Mouse (Mus musculus): ENCODE measurements at regions not wholly inside any gene's neighbourhood (a gene's known extent, or its start where the extent isn't known, plus 50 kb on each side); places are given as distances from the start of the nearest gene placed in this dataset.

DNA sequence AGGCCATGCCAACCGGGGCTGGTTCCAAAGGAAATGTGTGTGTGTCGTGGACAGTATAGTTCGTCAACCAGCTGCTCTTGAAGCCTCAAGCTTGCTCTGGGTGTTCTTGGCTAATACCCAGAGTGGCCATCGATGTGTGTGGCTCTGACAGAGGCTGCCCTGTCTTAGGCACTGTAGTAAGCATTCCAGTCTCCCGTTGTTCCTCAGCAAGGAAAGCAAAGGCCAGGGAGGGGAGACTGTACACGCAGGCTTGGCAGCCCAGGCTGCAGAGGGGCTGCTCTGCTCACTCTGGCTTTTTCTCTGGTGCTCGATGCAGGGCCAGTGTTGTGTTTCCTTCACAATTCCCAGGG, 106.1 kb upstream of the Unc5b start:
- no peak for DNase-seq (ENCODE audit: low read depth, low spot score)

DNA sequence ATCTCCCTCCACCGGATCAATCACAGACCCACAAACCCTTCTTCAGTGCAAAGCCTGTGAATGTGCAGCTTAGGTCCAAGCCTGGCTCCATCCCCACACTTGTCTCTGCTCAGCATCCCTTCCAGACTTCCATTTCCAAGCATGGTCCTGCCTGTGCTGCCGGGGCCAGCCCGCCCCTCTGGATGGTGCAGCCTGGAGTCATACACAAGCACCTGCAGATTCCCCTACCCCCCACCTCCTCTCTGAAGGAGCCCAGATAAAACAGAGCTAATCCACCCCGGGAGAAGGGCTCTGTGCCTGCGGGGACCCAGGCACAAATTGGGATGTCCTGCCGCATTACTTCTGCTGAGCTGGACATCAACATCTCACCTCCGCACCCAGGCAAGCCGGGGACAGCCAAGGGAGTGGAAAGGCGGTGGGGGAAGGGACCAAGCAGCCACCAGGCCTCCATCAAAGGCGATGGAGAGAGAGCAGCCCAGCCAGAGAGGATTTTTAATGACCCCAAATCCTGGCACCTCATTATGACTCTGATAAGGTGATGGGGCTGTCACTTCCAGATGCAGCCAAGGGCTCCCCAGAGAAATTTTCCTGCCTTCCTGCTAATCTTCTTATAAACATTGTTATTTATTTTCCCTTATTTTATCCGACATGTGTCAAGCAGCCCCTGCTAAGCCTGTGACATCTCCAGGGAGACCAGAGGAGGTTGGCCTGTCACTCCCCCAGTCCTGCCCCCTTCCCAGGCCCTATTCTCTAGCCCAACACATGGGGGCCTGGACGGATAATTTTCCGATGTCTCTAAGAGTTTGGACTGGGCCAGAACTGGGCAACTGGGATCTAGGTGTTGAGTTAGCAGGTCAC, 105.5 kb upstream of the Unc5b start:
- DNase-seq (ENCODE audit: low read depth, low spot score), result no peak

DNA sequence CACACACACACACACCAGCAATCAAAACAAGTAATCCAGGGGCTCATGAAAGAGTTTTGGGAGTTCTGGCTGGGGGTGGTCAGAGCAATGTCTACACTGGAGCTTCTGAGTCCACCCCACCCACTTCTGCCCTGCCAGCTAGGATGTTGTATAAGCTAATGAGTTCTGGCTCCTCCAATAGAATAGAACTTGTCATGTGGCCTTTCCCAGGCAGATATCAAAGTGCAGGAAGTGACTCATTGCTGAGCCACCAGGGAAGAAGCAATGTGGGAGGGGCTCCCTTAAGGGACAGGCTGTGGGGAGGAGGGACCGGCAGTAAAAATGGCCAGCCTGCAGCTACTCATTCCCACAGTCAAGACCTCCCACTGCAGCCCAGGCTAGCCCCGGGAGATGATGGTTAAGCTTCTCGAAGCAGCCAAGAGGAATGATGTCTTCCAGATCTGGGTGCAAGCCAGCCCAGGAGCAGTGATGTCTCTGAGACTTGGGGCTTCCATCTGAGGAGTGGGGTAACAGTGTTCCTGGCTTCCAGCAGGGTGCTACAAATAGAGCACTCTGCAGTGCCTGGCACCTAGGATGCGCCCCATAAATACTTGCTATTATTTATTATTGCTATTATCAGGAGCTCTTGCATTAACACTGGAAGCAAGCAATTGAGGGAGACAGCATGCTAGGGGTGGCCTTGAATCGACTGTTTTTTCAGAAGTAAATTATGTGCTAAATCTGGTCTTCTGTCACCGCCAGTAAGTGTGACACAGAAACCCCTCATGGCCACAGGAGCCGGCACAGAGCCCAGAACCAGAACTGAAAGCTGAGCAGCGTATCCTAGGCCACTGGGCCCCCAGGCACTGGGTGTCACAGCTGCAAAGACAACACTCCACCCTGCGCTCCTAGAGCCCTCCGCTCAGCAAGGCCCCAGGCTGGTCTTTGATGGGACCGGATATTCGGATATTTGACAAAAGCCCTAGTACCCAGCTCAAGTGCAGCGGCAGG, 103.2 kb upstream of the Unc5b start:
- DNase-seq (ENCODE audit: low read depth, low spot score), result no peak

DNA sequence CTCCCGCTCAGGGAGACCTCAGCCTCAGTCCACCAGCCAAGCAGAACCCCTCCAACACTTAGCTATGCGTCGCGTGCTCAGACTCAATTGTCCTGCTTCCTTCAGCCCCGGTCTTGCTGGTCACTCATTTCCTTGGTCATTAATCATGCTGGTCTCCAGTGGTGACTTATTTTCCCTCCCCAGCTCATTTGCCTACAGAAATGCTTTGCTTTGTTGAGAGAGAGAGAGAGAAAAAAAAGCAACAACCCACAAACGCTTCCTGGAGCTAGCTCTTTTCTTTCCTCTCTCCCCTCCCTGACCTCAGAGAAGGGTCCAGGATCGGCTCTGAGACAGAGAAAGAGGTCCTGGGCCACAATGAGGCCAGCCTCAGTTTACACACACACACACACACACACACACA, 102.5 kb upstream of the Unc5b start:
- DNase-seq (ENCODE audit: low read depth, low spot score), result no peak

DNA sequence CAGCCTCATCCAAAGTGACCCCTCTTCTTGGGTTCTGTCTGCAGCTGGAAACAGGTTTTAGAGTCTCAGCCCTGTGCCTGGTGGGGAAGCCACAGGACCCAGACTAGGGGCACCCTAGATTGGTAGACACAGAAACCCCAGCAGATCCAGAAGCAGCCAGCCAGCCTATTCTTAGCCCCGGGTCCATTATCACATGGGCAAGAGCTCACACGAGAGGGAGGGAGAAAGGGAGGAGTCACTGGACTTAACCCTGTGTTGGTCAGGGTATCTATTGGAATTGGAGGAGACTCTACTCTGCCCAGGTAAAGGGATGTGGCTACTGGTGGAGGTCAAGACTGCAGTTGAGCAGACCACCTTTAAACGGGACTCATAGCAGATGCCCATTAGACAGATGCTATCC, 101.5 kb upstream of the Unc5b start:
- no peak for DNase-seq (ENCODE audit: low read depth, low spot score)

DNA sequence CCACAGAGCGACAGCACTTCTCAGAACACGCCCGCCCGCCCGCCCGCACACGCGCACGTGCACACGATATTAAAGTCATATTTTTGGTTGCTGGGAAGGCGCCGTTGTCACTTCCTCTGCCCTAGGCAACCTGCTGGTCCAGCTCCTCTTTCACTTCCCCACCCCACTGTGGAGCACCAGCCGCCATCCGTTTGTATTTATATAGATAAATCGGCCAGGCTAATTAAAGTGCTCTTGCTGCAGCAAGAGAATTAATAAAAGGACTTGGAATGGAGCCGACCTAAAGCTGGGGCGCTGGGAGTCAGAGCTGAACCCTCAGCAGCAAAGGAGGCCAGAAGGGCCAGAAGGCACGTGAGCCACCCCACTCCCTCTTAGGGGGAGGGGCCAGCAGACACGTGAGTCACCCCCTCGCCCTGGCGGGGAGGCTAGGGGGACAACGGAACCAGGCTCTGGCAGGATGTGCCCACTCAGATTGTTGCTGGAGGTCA, 100.6 kb upstream of the Unc5b start:
- DNase-seq (ENCODE audit: low read depth, low spot score), result no peak

DNA sequence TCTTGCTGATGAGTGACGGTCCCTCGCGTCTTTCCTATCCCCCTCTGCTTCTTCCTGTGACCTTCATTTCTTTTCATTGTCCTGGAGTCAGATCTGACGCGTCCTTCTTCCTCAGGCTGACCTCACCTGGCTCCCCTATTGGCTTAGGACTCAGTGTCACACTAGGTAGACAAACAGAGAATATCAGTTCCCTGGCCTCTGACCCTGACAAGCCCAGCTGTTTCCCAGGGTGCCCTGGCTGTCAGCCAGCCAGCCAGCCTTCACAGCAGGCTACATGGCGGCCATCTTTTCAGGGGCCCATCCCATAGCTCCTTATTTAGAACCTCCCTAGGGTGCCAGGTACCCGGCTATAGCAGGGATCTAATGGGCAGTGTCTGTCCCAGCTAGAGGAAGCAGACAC, 97.3 kb upstream of the Unc5b start:
- DNase-seq (ENCODE audit: low read depth, low spot score), result no peak

DNA sequence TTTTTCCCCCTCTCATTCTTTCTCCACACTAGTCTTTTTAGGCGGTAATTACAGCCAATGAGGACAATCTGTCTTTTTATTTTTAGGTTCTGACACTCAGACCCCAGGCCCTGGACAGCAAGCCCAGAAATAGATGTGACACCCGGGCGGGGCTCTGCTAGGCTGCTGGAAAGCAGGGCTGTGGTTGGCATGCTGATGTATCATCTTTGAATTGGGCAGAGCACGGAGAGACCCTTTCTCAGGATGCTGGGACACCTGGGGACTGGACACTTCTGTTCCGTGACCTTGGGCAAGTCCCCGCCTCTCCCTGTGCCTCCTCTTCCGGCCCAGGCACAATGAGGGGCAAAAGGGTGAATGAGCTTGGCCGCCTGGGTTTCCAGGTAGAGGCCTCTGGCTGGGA, 96.8 kb upstream of the Unc5b start:
- DNase-seq (ENCODE audit: low read depth, low spot score), result no peak

DNA sequence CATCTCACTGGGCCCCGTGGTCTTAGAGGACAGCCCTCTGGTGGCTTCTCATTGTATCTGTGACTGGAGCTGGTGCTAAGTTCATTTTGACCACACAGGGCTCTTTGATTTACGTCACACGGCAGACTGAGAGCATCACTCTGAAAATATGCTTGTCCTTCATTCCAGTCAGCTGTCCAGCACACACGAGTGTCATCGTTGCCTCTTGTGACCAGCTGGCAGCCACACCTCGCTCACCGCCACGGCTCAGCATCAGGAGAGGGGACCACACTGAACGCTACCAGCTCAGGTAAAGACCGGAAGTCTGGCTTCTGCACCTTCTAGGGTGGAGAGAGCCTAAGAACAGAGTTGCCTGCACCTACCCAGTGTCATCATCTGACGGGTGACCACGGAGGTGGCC, 95.3 kb upstream of the Unc5b start:
- no peak for DNase-seq (ENCODE audit: low read depth, low spot score)

DNA sequence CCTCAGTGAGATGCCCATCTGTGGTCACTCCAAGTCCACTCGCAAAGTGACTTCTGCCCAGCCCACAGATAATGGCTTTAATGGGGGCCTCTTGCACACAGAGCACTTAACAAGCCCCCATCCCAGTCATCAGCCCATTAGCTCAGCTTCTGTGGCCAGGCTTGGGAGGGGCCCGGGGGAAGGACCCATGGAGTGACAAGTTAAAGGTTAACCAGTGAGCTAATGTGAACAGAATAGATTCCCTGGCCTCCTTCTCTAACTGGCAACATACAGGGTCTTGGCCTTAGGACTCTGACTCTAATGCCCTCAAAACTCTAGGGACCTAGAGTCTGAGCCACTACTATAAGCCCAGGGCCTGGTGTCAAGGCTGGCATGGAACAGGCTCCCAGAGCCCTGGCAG, 94.3 kb upstream of the Unc5b start:
- DNase-seq (ENCODE audit: low read depth, low spot score), result no peak

DNA sequence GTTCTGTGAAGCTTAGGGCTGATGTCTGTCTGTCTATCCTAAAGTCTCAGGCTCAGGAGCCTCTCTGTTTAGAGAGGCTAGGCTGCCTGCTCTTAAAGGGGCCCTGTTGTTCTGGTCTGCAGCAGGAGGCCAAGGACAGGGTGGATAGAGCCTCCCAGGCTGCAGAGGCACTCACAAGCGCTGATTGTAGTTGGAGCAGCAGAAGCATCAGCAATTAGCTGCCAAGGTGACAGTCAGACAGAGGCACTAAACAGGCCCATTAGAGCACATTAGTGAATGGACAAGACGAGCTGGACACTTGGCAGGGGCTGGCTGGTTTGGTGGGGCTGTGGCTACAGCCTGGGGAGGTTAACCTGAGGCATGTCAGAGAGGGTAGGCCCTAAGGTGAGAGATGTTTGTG, 93.8 kb upstream of the Unc5b start:
- DNase-seq (ENCODE audit: low read depth, low spot score), result no peak

DNA sequence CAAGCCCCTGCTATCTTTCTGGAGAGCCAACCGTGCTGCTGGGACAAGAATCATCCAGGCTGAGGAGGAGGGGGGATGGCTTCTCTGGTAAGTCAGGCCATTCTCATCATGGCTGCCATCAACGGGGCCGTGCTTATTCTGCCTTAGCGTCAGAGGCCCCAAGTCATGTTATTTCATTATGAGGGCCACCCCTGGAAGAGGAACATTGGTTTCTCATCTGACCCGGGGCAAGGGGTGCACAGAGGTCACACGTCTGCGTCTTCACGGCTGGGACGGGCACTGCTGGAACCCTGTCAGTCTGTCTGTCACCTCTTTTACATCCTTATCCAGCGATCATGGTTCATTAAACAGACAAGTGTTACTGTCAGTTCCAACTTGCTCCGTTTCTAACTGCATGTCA, 92.4 kb upstream of the Unc5b start:
- no peak for DNase-seq (ENCODE audit: low read depth, low spot score)

DNA sequence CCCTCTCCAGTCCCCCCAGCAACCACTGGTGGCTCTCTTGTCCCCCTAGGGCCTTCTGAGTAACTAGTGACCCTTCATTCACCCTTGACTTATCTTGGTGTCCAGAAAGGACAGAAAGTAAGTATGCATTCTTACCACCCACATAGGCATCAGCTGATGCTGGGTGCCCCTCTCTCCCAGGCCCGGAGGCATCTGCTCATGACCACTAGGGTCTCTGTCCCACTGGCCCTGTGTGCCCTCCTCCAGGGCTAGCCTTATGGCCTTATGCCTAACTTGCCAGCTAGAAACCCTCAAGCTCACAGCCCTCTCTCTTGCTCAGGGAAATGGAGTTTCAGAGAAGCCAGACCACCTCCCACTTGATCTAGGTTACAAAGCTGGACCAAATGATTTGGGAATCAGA, 89.2 kb upstream of the Unc5b start:
- DNase-seq (ENCODE audit: low read depth, low spot score), result no peak

DNA sequence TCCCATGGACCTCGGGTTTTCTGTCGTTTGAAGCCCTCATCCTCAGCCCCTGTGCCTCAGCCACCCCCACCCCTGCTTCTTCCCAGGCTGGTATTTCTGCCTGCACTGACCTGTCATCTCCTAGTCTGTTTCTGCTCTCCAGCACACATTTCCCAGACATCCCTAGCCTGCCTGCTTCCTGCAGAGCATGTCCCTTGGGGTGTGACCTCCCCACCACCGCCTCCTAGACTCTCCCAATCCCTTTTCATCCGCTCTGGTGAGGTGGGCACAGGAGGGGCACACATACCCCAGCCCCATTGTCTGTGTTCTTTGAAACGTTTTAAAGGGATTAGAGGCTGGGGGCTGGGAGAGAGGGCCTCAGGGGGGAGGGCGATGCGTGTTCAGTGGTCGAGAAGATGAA, 86.6 kb upstream of the Unc5b start:
- DNase-seq (ENCODE audit: low read depth, low spot score), result no peak

DNA sequence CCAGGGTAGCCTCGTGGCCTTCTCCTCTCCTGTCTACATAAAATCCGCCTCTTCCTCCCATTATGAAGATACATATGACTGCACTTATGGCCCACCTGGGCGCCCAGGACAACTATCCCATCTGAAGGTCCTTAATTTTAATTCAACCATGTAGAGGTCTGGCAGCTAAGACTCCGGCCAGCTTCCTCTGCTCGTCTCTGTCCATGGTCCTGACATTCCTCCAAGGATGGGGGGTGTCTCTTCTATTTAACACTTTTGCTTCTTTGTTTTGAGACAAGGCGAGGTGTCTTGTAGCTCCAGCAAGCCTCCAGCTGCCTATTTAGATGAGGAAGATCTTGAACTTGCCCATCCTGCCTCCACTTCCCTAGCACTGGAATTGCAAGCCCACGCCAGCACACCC, 83.0 kb upstream of the Unc5b start:
- DNase-seq (ENCODE audit: low read depth, low spot score), result no peak

DNA sequence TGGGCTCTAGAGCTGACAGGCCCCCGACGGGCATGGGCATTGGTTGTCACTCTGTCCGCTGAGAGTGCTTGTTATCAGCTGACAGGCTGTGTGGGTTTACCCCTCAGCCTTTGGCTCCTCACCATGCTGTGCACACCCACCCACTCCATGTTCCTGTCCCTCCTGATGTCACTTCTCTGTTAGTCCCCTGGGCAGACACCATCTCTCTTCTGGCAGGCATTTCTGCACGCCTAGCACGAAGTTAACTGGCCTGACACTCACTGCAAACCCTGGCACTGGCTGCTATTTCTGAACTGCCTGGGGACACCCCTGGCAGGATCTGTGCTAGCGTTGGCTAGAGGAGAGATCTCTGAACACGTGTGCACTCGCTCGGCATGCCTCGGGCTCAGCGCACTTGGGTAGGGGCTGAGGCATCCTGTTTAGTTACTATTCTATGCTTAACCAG, 82.1 kb upstream of the Unc5b start:
- no peak for DNase-seq (ENCODE audit: low read depth, low spot score)

DNA sequence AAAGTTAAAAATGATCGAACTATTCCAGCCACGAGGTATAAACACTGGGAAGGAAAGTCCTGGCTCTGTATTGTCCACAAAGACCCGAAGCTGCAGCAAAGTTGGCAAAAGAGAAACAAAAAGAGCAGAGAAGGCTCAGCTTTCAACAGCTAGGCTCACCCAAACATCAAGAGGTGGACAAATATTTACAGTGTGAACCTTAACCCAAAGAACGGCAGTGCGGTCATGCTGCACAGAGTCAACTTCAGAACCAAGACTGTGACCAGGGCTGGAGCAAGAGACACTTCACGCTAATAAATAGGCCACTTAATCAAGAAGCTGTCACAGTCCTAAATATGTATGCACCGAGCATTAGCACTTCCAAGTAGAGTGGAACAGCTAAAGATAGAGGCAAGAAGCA, 73.0 kb upstream of the Unc5b start:
- DNase-seq (ENCODE audit: low read depth, low spot score), result no peak

DNA sequence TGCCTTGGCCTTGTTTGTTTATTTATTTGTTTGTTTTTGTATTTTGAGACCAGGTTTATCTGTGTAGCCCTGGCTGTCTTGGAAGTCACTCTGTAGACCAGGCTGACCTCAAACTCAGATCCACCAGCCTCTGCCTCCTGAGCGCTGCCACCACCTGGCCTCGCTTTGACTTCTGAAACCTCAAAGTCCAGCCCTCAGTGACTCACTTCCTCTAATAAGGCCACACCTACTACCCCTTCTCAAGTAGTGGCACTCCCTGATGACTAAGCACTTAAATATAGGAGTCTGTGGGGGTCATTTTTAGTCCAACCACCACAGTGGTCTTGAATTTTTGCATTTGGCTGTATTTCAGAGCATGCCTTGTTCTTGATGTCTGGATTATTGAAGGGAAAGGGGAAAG, 69.6 kb upstream of the Unc5b start:
- DNase-seq (ENCODE audit: low read depth, low spot score), result no peak

DNA sequence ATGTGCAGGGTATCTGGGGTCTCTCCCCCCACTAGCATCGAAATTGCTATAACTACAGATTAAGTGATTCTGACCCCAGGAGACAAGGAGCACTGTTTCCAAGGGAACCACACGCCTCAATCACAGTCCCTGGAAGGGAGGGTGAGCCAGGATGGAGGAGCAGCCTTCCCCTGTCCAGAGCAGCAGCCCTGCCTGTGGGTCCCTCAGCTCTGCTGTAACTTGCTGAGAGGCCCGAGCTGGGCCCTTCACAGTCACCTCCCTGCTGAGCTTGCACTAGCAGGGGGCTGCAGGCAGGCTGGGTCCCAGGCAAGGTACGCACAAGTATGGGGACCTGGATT, 62.4 kb upstream of the Unc5b start:
- DNase-seq (ENCODE audit: low read depth, low spot score), result no peak

DNA sequence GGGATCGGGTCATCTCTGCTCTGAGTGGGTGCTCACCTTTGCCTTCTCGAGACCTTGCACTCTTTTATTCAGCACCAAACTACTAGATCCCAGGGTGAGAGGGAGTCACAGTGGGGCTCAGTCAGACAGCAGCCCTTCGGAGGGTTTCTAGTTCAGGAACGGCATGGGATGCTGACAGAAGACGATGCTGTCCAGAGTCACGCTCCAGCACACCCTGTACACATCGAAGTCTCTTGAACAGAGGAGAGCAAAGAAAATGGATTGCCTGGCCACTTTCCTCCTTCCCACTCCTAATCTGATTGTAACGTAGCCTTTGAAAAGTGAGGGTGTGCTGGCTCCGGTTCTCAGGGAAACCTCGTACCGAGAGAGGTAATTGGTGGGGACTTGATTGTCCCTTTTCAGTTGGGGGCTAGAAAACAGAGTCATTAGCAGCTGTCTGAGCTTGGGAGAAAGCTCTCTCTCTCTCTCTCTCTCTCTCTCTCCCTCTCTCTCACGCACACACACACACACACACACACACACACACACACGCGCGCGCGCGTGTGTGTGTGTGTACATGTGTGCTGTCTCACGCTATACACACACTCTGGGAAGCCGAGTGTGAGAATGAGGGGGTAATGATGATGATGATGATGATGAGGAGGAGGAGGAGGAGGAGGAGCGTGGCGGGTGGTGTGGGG, 61.9 kb upstream of the Unc5b start:
- DNase-seq (ENCODE audit: low read depth, low spot score), result no peak

DNA sequence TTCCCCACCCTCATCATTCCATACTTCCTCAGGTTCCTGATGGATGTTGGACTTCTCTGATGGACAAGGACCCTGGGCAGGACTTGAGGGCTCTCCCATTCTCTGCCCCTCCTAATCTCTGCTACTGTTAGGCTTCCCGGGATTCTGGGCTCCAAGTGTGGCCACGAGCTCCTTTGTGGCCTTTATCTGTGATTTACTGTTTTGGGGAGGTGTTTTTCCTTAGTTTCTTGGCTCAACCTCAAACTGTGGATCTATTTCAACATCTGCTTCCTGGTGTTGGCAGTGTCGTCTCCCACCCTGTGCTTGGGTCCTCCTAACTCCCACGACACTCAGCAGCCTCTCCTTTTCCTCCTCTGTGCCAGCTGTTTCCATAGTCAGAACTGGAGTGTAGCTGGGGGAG, 61.3 kb upstream of the Unc5b start:
- DNase-seq (ENCODE audit: low read depth, low spot score), result no peak

DNA sequence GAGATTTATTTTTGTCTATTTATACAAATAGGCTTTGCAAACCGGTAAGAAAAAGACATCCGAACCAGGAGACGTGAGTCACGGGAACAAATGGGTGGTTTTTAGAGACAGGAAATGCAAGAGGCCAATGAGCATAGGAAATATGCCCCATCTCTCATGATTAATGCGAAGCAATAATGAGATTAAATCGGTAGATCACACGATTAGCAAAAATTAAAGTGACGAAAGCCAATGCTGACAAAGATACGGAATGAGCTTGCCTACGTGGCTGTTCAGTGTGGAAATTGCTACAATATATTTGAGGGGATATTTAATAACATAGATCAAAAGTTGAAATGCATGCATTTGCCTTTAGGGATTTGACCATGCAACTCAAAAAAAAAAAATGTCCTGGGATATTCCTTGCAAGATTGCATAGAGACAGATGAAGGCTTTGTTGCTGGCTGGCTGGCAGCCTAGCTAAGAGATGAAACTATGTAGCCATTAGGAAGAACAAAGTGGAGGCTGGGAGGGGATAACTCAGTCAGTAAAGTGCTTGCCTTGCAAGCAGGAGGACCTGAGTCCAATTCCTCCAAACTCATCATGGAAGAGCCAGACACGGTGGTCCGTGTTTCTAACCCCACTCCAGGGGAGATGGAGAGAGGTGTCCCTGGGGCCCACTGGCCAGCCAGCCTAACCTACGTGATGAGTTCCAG, 60.2 kb upstream of the Unc5b start:
- no peak for DNase-seq (ENCODE audit: low read depth, low spot score)
